Mouse (Mus musculus) lung, embryonic 16.5 days (tissue): ENCODE data around the gene Cep78. TPM values are rescaled to one million over a fixed set of nuclear protein-coding genes. Genes with fewer than 3 reads are reported as not detected.

Experiments used
- polyA plus RNA-seq: library from polyadenylated mRNA; unstranded; fragments of >200 nt; fragmentation: Nextera tagmentation; extraction: Ambion mirVana; gene quantifications from 2 replicates; pipeline ENCODE4 v1.2.1, GENCODE M21; 2015

Gene Cep78
- polyA plus RNA-seq, 1 experiment from 2014 or later, result 26.1 TPM

Other genes with a start within 250 kb of the Cep78 start
- 148 and 159 TPM in 2 replicates for gene Psat1, start 37.7 kb downstream of the Cep78 start, polyA plus RNA-seq
- 32.5 and 32.9 TPM in 2 replicates for gene Gnaq, start 147.8 kb upstream of the Cep78 start, polyA plus RNA-seq